Mouse (Mus musculus): ENCODE measurements around the gene Cul1. TPM values are rescaled to one million over a fixed set of nuclear protein-coding genes. Genes with fewer than 3 reads are reported as not detected.
A peak's percentile ranks its signal among the peaks of the same experiment; 100 is the strongest.

Cul1 gene
- polyA plus RNA-seq, 1 experiment = 1.1 TPM

- TF ChIP-seq TAL1 (IDR thresholded peaks at IDR 0.05; ENCODE audit: low read length) (no peak), GATA1 (IDR thresholded peaks at IDR 0.05; ENCODE audit: low read length) (no peak)
Observed at GRCm38 (mm10) chr6:47440080-47440479, 13.1 kb upstream of the Cul1 start.

GRCm38 (mm10) chr6:47447658-47448057 is 5.5 kb upstream of the Cul1 start:
- peaks cover 4% of the 10 kb centered on the region for H3K4me1 ChIP-seq (ENCODE audit: control insufficient read depth)
- H3K4me3 ChIP-seq (replicated peaks) = no peak overlapping the region
- no peaks in the 10 kb centered on the region for H3K27me3 ChIP-seq (ENCODE audit: control insufficient read depth)
- no peaks in the 10 kb centered on the region for H3K9me3 ChIP-seq (ENCODE audit: control insufficient read depth, low read length)
- H3K36me3 ChIP-seq (ENCODE audit: control insufficient read depth) = no peaks in the 10 kb centered on the region
- TF ChIP-seq GATA1 (IDR thresholded peaks at IDR 0.05; ENCODE audit: low read length) (no peak), TAL1 (IDR thresholded peaks at IDR 0.05; ENCODE audit: low read length) (no peak)

More at GRCm38 (mm10) chr6:47440080-47440479, 13.1 kb upstream of the Cul1 start:
- Histone ChIP-seq H3K4me1 (ENCODE audit: control insufficient read depth) (no peaks in the 10 kb centered on the region), H3K4me3 (replicated peaks) (no peak overlapping the region), H3K36me3 (ENCODE audit: control insufficient read depth) (no peaks in the 10 kb centered on the region), H3K9me3 (ENCODE audit: control insufficient read depth, low read length) (no peaks in the 10 kb centered on the region), H3K27me3 (ENCODE audit: control insufficient read depth) (no peaks in the 10 kb centered on the region; the same call in 1 of the 2 replicates)

- Histone ChIP-seq H3K9me3 (ENCODE audit: control insufficient read depth, low read length) (no peaks in the 10 kb centered on the region), H3K4me3 (replicated peaks) (peak overlapping the region; percentile 98), H3K27me3 (ENCODE audit: control insufficient read depth) (no peaks in the 10 kb centered on the region), H3K4me1 (ENCODE audit: control insufficient read depth) (peaks cover 40% of the 10 kb centered on the region), H3K36me3 (ENCODE audit: control insufficient read depth) (peaks cover under 1% of the 10 kb centered on the region)
- TF ChIP-seq TAL1 (IDR thresholded peaks at IDR 0.05; ENCODE audit: low read length) (no peak), GATA1 (IDR thresholded peaks at IDR 0.05; ENCODE audit: low read length) (no peak)
Observed at GRCm38 (mm10) chr6:47453522-47454130, 428 bp downstream of the Cul1 start.

- Histone ChIP-seq H3K4me3 (replicated peaks) (peak overlapping the region; percentile 98), H3K4me1 (ENCODE audit: control insufficient read depth) (peaks cover 42% of the 10 kb centered on the region), H3K9me3 (ENCODE audit: control insufficient read depth, low read length) (no peaks in the 10 kb centered on the region), H3K27me3 (ENCODE audit: control insufficient read depth) (no peaks in the 10 kb centered on the region), H3K36me3 (ENCODE audit: control insufficient read depth) (peaks cover 2% of the 10 kb centered on the region)
- TF ChIP-seq TAL1 (IDR thresholded peaks at IDR 0.05; ENCODE audit: low read length) (no peak), GATA1 (IDR thresholded peaks at IDR 0.05; ENCODE audit: low read length) (no peak)
Observed at GRCm38 (mm10) chr6:47454131-47454574, 955 bp downstream of the Cul1 start.

GRCm38 (mm10) chr6:47454575-47455571 is 1.7 kb downstream of the Cul1 start:
- Histone ChIP-seq H3K36me3 (ENCODE audit: control insufficient read depth) (peaks cover 2% of the 10 kb centered on the region), H3K9me3 (ENCODE audit: control insufficient read depth, low read length) (no peaks in the 10 kb centered on the region), H3K4me1 (ENCODE audit: control insufficient read depth) (peaks cover 43% of the 10 kb centered on the region), H3K4me3 (replicated peaks) (peak overlapping the region; percentile 98), H3K27me3 (ENCODE audit: control insufficient read depth) (no peaks in the 10 kb centered on the region)
- TF ChIP-seq GATA1 (IDR thresholded peaks at IDR 0.05; ENCODE audit: low read length) = no peak
- TF ChIP-seq TAL1 (IDR thresholded peaks at IDR 0.05; ENCODE audit: low read length) = no peak

- Histone ChIP-seq H3K4me1 (ENCODE audit: control insufficient read depth) (peaks cover 48% of the 10 kb centered on the region), H3K36me3 (ENCODE audit: control insufficient read depth) (peaks cover 5% of the 10 kb centered on the region), H3K4me3 (replicated peaks) (peak overlapping the region; percentile 98), H3K9me3 (ENCODE audit: control insufficient read depth, low read length) (no peaks in the 10 kb centered on the region), H3K27me3 (ENCODE audit: control insufficient read depth) (no peaks in the 10 kb centered on the region)
- no peak for TF ChIP-seq GATA1 (IDR thresholded peaks at IDR 0.05; ENCODE audit: low read length)
- TF ChIP-seq TAL1 (IDR thresholded peaks at IDR 0.05; ENCODE audit: low read length) = no peak
Observed at GRCm38 (mm10) chr6:47455843-47456242, 2.6 kb downstream of the Cul1 start.

- TF ChIP-seq TAL1 (IDR thresholded peaks at IDR 0.05; ENCODE audit: low read length) (no peak), GATA1 (IDR thresholded peaks at IDR 0.05; ENCODE audit: low read length) (no peak)
- Histone ChIP-seq H3K9me3 (ENCODE audit: control insufficient read depth, low read length) (no peaks in the 10 kb centered on the region), H3K4me1 (ENCODE audit: control insufficient read depth) (peaks cover 50% of the 10 kb centered on the region), H3K4me3 (replicated peaks) (no peak overlapping the region), H3K36me3 (ENCODE audit: control insufficient read depth) (peaks cover 9% of the 10 kb centered on the region), H3K27me3 (ENCODE audit: control insufficient read depth) (no peaks in the 10 kb centered on the region)
Observed at GRCm38 (mm10) chr6:47456853-47457252, 3.7 kb downstream of the Cul1 start.

GRCm38 (mm10) chr6:47465400-47465799 is 12.2 kb downstream of the Cul1 start:
- Histone ChIP-seq H3K4me3 (replicated peaks) (no peak overlapping the region), H3K4me1 (ENCODE audit: control insufficient read depth) (peaks cover 25% of the 10 kb centered on the region), H3K36me3 (ENCODE audit: control insufficient read depth) (peaks cover 15% of the 10 kb centered on the region), H3K27me3 (ENCODE audit: control insufficient read depth) (no peaks in the 10 kb centered on the region), H3K9me3 (ENCODE audit: control insufficient read depth, low read length) (no peaks in the 10 kb centered on the region)
- TF ChIP-seq GATA1 (IDR thresholded peaks at IDR 0.05; ENCODE audit: low read length) = no peak
- no peak for TF ChIP-seq TAL1 (IDR thresholded peaks at IDR 0.05; ENCODE audit: low read length)

GRCm38 (mm10) chr6:47466488-47466887 is 13.3 kb downstream of the Cul1 start:
- Histone ChIP-seq H3K4me3 (replicated peaks) (no peak overlapping the region), H3K4me1 (ENCODE audit: control insufficient read depth) (peaks cover 20% of the 10 kb centered on the region), H3K27me3 (ENCODE audit: control insufficient read depth) (no peaks in the 10 kb centered on the region), H3K36me3 (ENCODE audit: control insufficient read depth) (peaks cover 10% of the 10 kb centered on the region), H3K9me3 (ENCODE audit: control insufficient read depth, low read length) (no peaks in the 10 kb centered on the region)
- TF ChIP-seq GATA1 (IDR thresholded peaks at IDR 0.05; ENCODE audit: low read length) (no peak), TAL1 (IDR thresholded peaks at IDR 0.05; ENCODE audit: low read length) (no peak)
